In the genomic region with DNA sequence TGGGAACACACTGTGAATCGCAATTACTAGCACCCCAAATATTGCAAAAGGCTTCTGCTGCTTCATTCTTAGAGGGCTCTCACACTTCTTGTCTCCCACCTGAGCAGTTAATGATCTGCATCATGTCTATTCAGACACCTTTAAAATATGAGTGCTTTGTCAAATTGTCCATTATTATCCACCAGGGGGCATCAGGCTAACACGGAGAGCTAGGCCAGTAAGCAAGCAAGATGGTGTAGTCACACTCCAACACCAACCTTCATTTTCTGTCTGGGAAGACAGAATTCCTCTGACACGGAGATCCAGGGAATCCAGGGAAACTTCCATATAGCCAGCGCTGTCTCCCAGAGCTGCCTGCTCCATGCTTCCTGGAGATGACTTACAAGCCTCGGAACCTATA, we compare ENCODE assay signal across 8 mouse cellular contexts.
A peak's percentile ranks its signal among the peaks of the same experiment; 100 is the strongest.
DNase-seq lines count a peak whose midpoint lies in the region; ATAC-seq and TF ChIP-seq lines count a peak whose summit lies in the region.

No protein-coding gene starts in this region.

- ATAC-seq in liver, embryonic 13.5 days (ENCODE audit: low read depth), result no peak
- ATAC-seq in liver, embryonic 12.5 days, result no peak
- peak; percentile 40; the same call in 1 of the 2 replicates for ATAC-seq in megakaryocyte, adult 5-6 weeks (ENCODE audit: poor library complexity, severe bottlenecking)

- 61% methylated on average over 5 of the region's 5 CpGs for WGBS in cerebellum, adult 2 months
- WGBS in liver, embryonic 13.5 days (ENCODE audit: insufficient replicate concordance), result 73% methylated on average over 5 of the region's 5 CpGs
- 70% methylated on average over 5 of the region's 5 CpGs for WGBS in liver, embryonic 12.5 days (ENCODE audit: insufficient replicate concordance)

- peak; percentile 66 for TF ChIP-seq CTCF in cerebellum, adult 2 months (IDR thresholded peaks at IDR 0.05; ENCODE audit: borderline replicate concordance, insufficient read depth, low read depth, low read length)

- H3K9ac ChIP-seq in liver, embryonic 13.5 days, result no peak overlapping the region
- no peak overlapping the region for H3K9ac ChIP-seq in liver, embryonic 12.5 days

- no peak for TF ChIP-seq POLR2A in cerebellum, adult 2 months (IDR thresholded peaks at IDR 0.05; ENCODE audit: borderline replicate concordance, insufficient read depth, low read length)

- no peaks in the 10 kb centered on the region for H3K27me3 ChIP-seq in cerebellum, adult 2 months (ENCODE audit: control insufficient read depth, insufficient read depth, low read length)
- no peaks in the 10 kb centered on the region for H3K27me3 ChIP-seq in liver, embryonic 13.5 days
- H3K27me3 ChIP-seq in liver, embryonic 12.5 days (replicated peaks), result no peaks in the 10 kb centered on the region

- peak; percentile 23 to 52 for DNase-seq in cerebellum, adult 2 months
- no peak for DNase-seq in cerebellum, postnatal 4 days (ENCODE audit: low spot score in 2 of 2)
- peak; percentile 6 for DNase-seq in liver, embryonic 13.5 days
- DNase-seq in cerebellum, adult 8-10 months, result peak; percentile 27
- no peak for DNase-seq in right cerebral cortex, adult 18-20 months
- no peak for DNase-seq in urinary bladder, postnatal 36 days (ENCODE audit: low spot score in 2 of 2)

- no peak overlapping the region for H3K4me2 ChIP-seq in liver, embryonic 13.5 days
- H3K4me2 ChIP-seq in liver, embryonic 12.5 days, result no peak overlapping the region

- H3K4me1 ChIP-seq in cerebellum, adult 2 months (ENCODE audit: control insufficient read depth, insufficient read depth, low read length), result no peaks in the 10 kb centered on the region
- H3K4me1 ChIP-seq in liver, embryonic 13.5 days (replicated peaks), result no peaks in the 10 kb centered on the region
- H3K4me1 ChIP-seq in liver, embryonic 12.5 days, result no peaks in the 10 kb centered on the region

- H3K9me3 ChIP-seq in liver, embryonic 13.5 days (replicated peaks), result no peaks in the 10 kb centered on the region
- H3K9me3 ChIP-seq in liver, embryonic 12.5 days (replicated peaks), result no peaks in the 10 kb centered on the region

- H3K36me3 ChIP-seq in liver, embryonic 13.5 days, result peaks cover 65% of the 10 kb centered on the region
- peaks cover 78% of the 10 kb centered on the region for H3K36me3 ChIP-seq in liver, embryonic 12.5 days

- no peak overlapping the region for H3K4me3 ChIP-seq in cerebellum, adult 2 months (replicated peaks; ENCODE audit: insufficient read depth, low read depth, low read length)
- H3K4me3 ChIP-seq in liver, embryonic 13.5 days (replicated peaks), result no peak overlapping the region
- H3K4me3 ChIP-seq in liver, embryonic 12.5 days, result no peak overlapping the region

- no peak overlapping the region for H3K27ac ChIP-seq in cerebellum, adult 2 months (ENCODE audit: insufficient read depth, low read length)
- H3K27ac ChIP-seq in liver, embryonic 13.5 days, result no peak overlapping the region
- H3K27ac ChIP-seq in liver, embryonic 12.5 days, result no peak overlapping the region

Comparison
In these comparisons a context has a peak if more than half of its experiments do, and no peak if none do; other contexts are left out.
1. DNase-seq: peak in cerebellum, adult 2 months (2 of 2), liver, embryonic 13.5 days (single experiment) and cerebellum, adult 8-10 months (single experiment); none in cerebellum, postnatal 4 days (0 of 2), right cerebral cortex, adult 18-20 months (single experiment) and urinary bladder, postnatal 36 days (0 of 2).